Mouse (Mus musculus): ENCODE measurements around the gene Kcnmb3.
A peak's percentile ranks its signal among the peaks of the same experiment; 100 is the strongest.

Gene Kcnmb3

GRCm38 (mm10) chr3:32495088-32495770, 3.2 kb upstream of the Kcnmb3 start:
- no peak for DNase-seq (ENCODE audit: low read depth, low spot score)

- no peak for DNase-seq (ENCODE audit: low read depth, low spot score)
Observed at GRCm38 (mm10) chr3:32494387-32495087, 2.5 kb upstream of the Kcnmb3 start.

GRCm38 (mm10) chr3:32490928-32491315, 1.1 kb downstream of the Kcnmb3 start:
- no peak for DNase-seq (ENCODE audit: low read depth, low spot score)

GRCm38 (mm10) chr3:32490076-32490927, 1.7 kb downstream of the Kcnmb3 start:
- no peak for DNase-seq (ENCODE audit: low read depth, low spot score)

GRCm38 (mm10) chr3:32488172-32488571, 3.9 kb downstream of the Kcnmb3 start:
- no peak for DNase-seq (ENCODE audit: low read depth, low spot score)

- no peak for DNase-seq (ENCODE audit: low read depth, low spot score)
Observed at GRCm38 (mm10) chr3:32486543-32486942, 5.5 kb downstream of the Kcnmb3 start.

- no peak for DNase-seq (ENCODE audit: low read depth, low spot score)
Observed at GRCm38 (mm10) chr3:32483035-32483434, 9.0 kb downstream of the Kcnmb3 start.

- DNase-seq (ENCODE audit: low read depth, low spot score): no peak
Observed at GRCm38 (mm10) chr3:32479961-32480360, 12.1 kb downstream of the Kcnmb3 start.

- no peak for DNase-seq (ENCODE audit: low read depth, low spot score)
Observed at GRCm38 (mm10) chr3:32473184-32473583, 18.8 kb downstream of the Kcnmb3 start.

- DNase-seq (ENCODE audit: low read depth, low spot score): no peak
Observed at GRCm38 (mm10) chr3:32472191-32472900, 19.7 kb downstream of the Kcnmb3 start.

GRCm38 (mm10) chr3:32471098-32471497, 20.9 kb downstream of the Kcnmb3 start:
- DNase-seq (ENCODE audit: low read depth, low spot score): no peak

- DNase-seq (ENCODE audit: low read depth, low spot score): no peak
Observed at GRCm38 (mm10) chr3:32470449-32470848, 21.6 kb downstream of the Kcnmb3 start.

- no peak for DNase-seq (ENCODE audit: low read depth, low spot score)
Observed at GRCm38 (mm10) chr3:32468411-32468810, 23.6 kb downstream of the Kcnmb3 start.

GRCm38 (mm10) chr3:32467321-32467720, 24.7 kb downstream of the Kcnmb3 start:
- DNase-seq (ENCODE audit: low read depth, low spot score): no peak

GRCm38 (mm10) chr3:32459777-32460176, 32.3 kb downstream of the Kcnmb3 start:
- DNase-seq (ENCODE audit: low read depth, low spot score): peak; percentile 47

GRCm38 (mm10) chr3:32454329-32455021, 37.6 kb downstream of the Kcnmb3 start:
- DNase-seq (ENCODE audit: low read depth, low spot score): peak; percentile 24

GRCm38 (mm10) chr3:32441710-32442109, 50.3 kb downstream of the Kcnmb3 start:
- no peak for DNase-seq (ENCODE audit: low read depth, low spot score)

- DNase-seq (ENCODE audit: low read depth, low spot score): no peak
Observed at GRCm38 (mm10) chr3:32438716-32439115, 53.3 kb downstream of the Kcnmb3 start.

- DNase-seq (ENCODE audit: low read depth, low spot score): no peak
Observed at GRCm38 (mm10) chr3:32437820-32438219, 54.2 kb downstream of the Kcnmb3 start.

GRCm38 (mm10) chr3:32437297-32437696, 54.7 kb downstream of the Kcnmb3 start:
- no peak for DNase-seq (ENCODE audit: low read depth, low spot score)

GRCm38 (mm10) chr3:32436101-32436500, 55.9 kb downstream of the Kcnmb3 start:
- DNase-seq (ENCODE audit: low read depth, low spot score): no peak
